Mouse (Mus musculus): ENCODE measurements around the gene Bcl7b.

- no peak for TF ChIP-seq CTCF (IDR thresholded peaks at IDR 0.05; ENCODE audit: insufficient read depth, low read length)
- TF ChIP-seq POLR2A (IDR thresholded peaks at IDR 0.05; ENCODE audit: borderline replicate concordance, extremely low read depth, low read depth, low read length), result no peak
Measured at GRCm38 (mm10) chr5:135162361-135162760, 5.7 kb upstream of the Bcl7b start.

Data from lung, adult 2 months (tissue).